Mouse (Mus musculus): ENCODE measurements around the gene Nlk. TPM values are rescaled to one million over a fixed set of nuclear protein-coding genes. Genes with fewer than 3 reads are reported as not detected.

Nlk gene
- polyA plus RNA-seq, 1 experiment from 2014 or later: 18.3 TPM

DNA sequence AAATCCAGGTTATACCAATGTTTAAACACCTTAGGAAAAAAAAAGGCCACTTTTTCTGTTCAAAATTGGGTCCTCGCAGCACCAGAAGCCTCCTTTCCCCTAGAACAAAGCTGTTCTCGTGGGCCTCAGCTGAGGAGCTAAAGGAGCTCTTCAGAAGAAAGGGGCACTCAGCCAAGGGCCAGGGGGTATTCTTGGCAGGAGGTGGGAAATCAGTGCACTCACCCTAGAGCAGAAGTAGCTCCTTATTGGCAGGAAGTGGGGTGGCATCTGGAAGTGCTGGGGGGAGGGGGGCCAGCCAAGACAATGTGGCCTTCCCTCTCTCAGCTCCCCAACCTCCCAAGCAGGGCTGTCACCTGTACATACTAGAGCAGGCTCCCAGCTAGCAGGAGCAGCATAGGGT is 172.3 kb downstream of the Nlk start:
- ATAC-seq (ENCODE audit: low FRiP score, low TSS enrichment): no peak
- Histone ChIP-seq H3K36me3 (ENCODE audit: control insufficient read depth, insufficient read depth, low read length) (peaks cover 93% of the 10 kb centered on the region), H3K27ac (ENCODE audit: low read depth, low read length) (no peak overlapping the region), H3K4me1 (ENCODE audit: control insufficient read depth, insufficient read depth, low read length) (0 out of 2 replicates have a peak, but pooled peaks cover 12% of the 10 kb centered on the region), H3K27me3 (ENCODE audit: control insufficient read depth, insufficient read depth, low read length) (no peaks in the 10 kb centered on the region), H3K9me3 (ENCODE audit: control insufficient read depth, low read length) (no peaks in the 10 kb centered on the region), H3K4me3 (ENCODE audit: low read length) (no peak overlapping the region), H3K9ac (ENCODE audit: low read depth, low read length) (no peak overlapping the region), H3K4me2 (replicated peaks; ENCODE audit: low read depth, low read length) (no peak overlapping the region)
- WGBS: 91% methylated on average over 2 of the region's 2 CpGs

DNA sequence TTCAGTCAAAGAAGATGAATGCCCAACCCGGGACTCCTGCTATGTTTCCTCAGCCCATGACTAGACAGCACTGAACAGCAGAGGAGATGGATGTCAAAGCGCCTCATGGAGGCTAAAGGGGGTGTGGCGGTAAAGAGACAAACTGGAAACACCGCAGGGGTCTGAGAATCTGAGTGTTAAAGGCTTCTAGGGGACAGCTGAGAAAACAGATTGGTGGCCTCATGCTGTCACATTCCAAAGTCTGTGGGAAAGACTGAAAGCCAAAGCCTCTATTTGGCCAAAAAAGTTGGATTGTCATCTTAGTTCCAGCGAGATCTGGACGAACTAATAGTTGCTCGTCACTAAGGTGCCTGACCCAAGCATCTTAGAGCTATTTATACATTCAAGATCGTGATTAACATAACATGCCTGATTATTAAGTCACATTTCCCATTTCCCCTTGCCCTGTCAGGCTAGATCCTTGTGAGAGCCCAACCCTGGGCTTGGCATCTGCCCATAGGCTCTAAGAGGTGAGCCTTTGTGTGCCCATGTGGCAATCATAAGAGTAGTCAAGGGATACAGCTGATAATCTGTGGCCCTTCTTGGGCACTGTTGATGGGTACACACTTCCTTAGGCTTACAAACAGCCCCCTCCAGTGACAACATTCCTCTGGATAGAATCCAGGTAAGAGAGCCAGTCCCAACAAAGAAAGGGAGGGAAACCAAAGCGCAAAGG is 173.8 kb downstream of the Nlk start:
- H3K9me3 ChIP-seq (ENCODE audit: control insufficient read depth, low read length): no peaks in the 10 kb centered on the region
- H3K27me3 ChIP-seq (ENCODE audit: control insufficient read depth, insufficient read depth, low read length): no peaks in the 10 kb centered on the region
- H3K4me2 ChIP-seq (replicated peaks; ENCODE audit: low read depth, low read length): no peak overlapping the region
- no peak overlapping the region for H3K9ac ChIP-seq (ENCODE audit: low read depth, low read length)
- 86% methylated on average over 9 of the region's 9 CpGs for WGBS
- peaks cover 93% of the 10 kb centered on the region for H3K36me3 ChIP-seq (ENCODE audit: control insufficient read depth, insufficient read depth, low read length)
- no peak overlapping the region for H3K27ac ChIP-seq (ENCODE audit: low read depth, low read length)
- no peaks in the 10 kb centered on the region for H3K4me1 ChIP-seq (ENCODE audit: control insufficient read depth, insufficient read depth, low read length)
- no peak overlapping the region for H3K4me3 ChIP-seq (ENCODE audit: low read length)
- no peak for ATAC-seq (ENCODE audit: low FRiP score, low TSS enrichment)

DNA sequence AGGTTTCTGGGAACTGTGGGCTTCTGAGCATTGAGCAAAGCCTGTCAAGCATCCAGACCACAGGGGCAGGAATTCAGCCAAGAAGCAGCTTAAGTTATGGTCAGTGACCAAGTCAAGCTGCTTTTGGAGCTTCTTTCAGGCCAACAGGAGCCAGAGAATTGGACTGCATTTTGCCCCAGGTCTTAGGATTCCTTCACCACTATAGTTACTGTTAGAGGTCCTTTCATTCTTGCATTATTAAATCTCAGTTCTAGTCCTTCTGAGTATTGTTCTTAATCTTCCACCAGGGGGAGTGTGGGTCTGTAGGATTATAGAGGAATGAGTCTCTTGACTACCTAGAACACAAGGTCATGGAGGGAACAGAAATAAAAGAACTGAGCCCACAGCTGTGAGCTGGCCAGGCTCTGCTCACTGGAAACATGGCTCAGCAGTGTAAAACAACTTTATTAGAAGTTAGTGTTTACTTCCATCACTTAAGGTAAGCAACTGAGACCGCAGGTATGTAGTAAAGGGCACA is 174.6 kb downstream of the Nlk start:
- Histone ChIP-seq H3K9me3 (ENCODE audit: control insufficient read depth, low read length) (no peaks in the 10 kb centered on the region), H3K4me1 (ENCODE audit: control insufficient read depth, insufficient read depth, low read length) (no peaks in the 10 kb centered on the region), H3K4me3 (ENCODE audit: low read length) (no peak overlapping the region), H3K27ac (ENCODE audit: low read depth, low read length) (no peak overlapping the region), H3K36me3 (ENCODE audit: control insufficient read depth, insufficient read depth, low read length) (peaks cover 94% of the 10 kb centered on the region), H3K9ac (ENCODE audit: low read depth, low read length) (no peak overlapping the region), H3K27me3 (ENCODE audit: control insufficient read depth, insufficient read depth, low read length) (no peaks in the 10 kb centered on the region), H3K4me2 (replicated peaks; ENCODE audit: low read depth, low read length) (no peak overlapping the region)
- ATAC-seq (ENCODE audit: low FRiP score, low TSS enrichment): no peak
- WGBS: 91% methylated on average over 1 of the region's 1 CpGs

DNA sequence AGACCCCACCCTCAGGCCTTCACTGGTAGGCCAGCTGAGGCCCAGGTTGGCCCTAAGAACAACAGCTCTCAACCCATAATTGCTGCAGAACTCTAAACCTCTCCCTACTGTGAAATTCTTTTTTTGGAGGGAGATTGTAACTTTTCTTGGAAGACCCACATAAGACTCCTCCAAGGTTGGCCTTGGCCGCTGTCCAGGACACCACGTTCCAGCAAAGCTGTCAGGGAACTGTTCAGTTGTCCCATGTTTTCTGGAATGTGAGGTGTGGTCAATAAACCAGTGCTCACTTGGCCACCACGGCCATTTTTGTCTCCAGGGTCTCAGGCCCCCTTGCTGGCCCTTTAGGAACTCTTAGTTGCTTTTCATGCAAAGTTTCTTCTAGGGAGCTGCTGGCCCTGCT is 175.3 kb downstream of the Nlk start:
- Histone ChIP-seq H3K27me3 (ENCODE audit: control insufficient read depth, insufficient read depth, low read length) (no peaks in the 10 kb centered on the region), H3K9ac (ENCODE audit: low read depth, low read length) (no peak overlapping the region), H3K9me3 (ENCODE audit: control insufficient read depth, low read length) (no peaks in the 10 kb centered on the region), H3K4me2 (replicated peaks; ENCODE audit: low read depth, low read length) (no peak overlapping the region), H3K27ac (ENCODE audit: low read depth, low read length) (no peak overlapping the region), H3K4me3 (ENCODE audit: low read length) (no peak overlapping the region), H3K36me3 (ENCODE audit: control insufficient read depth, insufficient read depth, low read length) (peaks cover 90% of the 10 kb centered on the region), H3K4me1 (ENCODE audit: control insufficient read depth, insufficient read depth, low read length) (no peaks in the 10 kb centered on the region)
- WGBS: 88% methylated on average over 3 of the region's 3 CpGs
- no peak for ATAC-seq (ENCODE audit: low FRiP score, low TSS enrichment)

DNA sequence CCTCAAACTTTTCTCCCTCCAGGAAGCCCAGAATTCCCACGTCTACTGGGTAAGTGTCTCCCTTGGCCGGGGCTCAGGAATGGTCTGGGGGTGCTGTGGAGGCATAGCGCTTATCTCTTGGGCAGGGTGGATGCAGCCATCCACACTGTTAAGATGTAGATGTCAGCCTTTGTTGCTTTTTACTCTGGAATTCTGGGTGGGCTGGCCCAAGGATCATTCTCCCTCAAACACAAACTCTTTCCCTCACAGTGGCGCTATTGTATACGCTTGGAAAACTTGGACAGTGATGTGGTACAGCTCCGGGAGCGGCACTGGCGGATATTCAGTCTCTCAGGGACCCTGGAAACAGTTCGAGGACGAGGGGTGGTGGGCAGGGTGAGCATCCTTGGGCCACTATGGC is 178.2 kb downstream of the Nlk start:
- no peaks in the 10 kb centered on the region for H3K27me3 ChIP-seq (ENCODE audit: control insufficient read depth, insufficient read depth, low read length)
- WGBS: 92% methylated on average over 10 of the region's 10 CpGs
- H3K27ac ChIP-seq (ENCODE audit: low read depth, low read length): no peak overlapping the region
- no peak overlapping the region for H3K4me2 ChIP-seq (replicated peaks; ENCODE audit: low read depth, low read length)
- no peaks in the 10 kb centered on the region for H3K4me1 ChIP-seq (ENCODE audit: control insufficient read depth, insufficient read depth, low read length)
- H3K9ac ChIP-seq (ENCODE audit: low read depth, low read length): no peak overlapping the region
- H3K36me3 ChIP-seq (ENCODE audit: control insufficient read depth, insufficient read depth, low read length): peaks cover 85% of the 10 kb centered on the region
- ATAC-seq (ENCODE audit: low FRiP score, low TSS enrichment): no peak
- H3K9me3 ChIP-seq (ENCODE audit: control insufficient read depth, low read length): no peaks in the 10 kb centered on the region
- H3K4me3 ChIP-seq (ENCODE audit: low read length): no peak overlapping the region

Other genes starting within 250 kb of the Nlk start
- gene Slc46a1, start 231.7 kb downstream of the Nlk start, polyA plus RNA-seq (2014; fragmentation: Nextera tagmentation; extraction: Ambion mirVana): 13.1 and 18.5 TPM in 2 replicates
- 1.4 and 1.7 TPM in 2 replicates for gene Sarm1, start 199.6 kb downstream of the Nlk start, polyA plus RNA-seq (2014; fragmentation: Nextera tagmentation; extraction: Ambion mirVana)
- gene Vtn, start 198.3 kb downstream of the Nlk start, polyA plus RNA-seq (2014; fragmentation: Nextera tagmentation; extraction: Ambion mirVana): 0.73 and 0.84 TPM in 2 replicates
- not detected in 2 replicates for gene Sebox, start 193.9 kb downstream of the Nlk start, polyA plus RNA-seq (2014; fragmentation: Nextera tagmentation; extraction: Ambion mirVana)
- 61.2 and 63.6 TPM in 2 replicates for gene Tmem199, start 185.2 kb downstream of the Nlk start, polyA plus RNA-seq (2014; fragmentation: Nextera tagmentation; extraction: Ambion mirVana)
- 122 and 161 TPM in 2 replicates for gene Poldip2, start 185.2 kb downstream of the Nlk start, polyA plus RNA-seq (2014; fragmentation: Nextera tagmentation; extraction: Ambion mirVana)
- 77.1 and 88.9 TPM in 2 replicates for gene Tnfaip1, start 161.0 kb downstream of the Nlk start, polyA plus RNA-seq (2014; fragmentation: Nextera tagmentation; extraction: Ambion mirVana)
- gene Ift20, start 161.0 kb downstream of the Nlk start, polyA plus RNA-seq (2014; fragmentation: Nextera tagmentation; extraction: Ambion mirVana): 125 and 126 TPM in 2 replicates
- gene Tmem97, start 146.6 kb downstream of the Nlk start, polyA plus RNA-seq (2014; fragmentation: Nextera tagmentation; extraction: Ambion mirVana): 91.1 and 103 TPM in 2 replicates
- gene Ccnq, start 54.4 kb upstream of the Nlk start, polyA plus RNA-seq (2014; fragmentation: Nextera tagmentation; extraction: Ambion mirVana): 47.8 and 50.8 TPM in 2 replicates
- 23.3 and 25.5 TPM in 2 replicates for gene Lyrm9, start 129.2 kb upstream of the Nlk start, polyA plus RNA-seq (2014; fragmentation: Nextera tagmentation; extraction: Ambion mirVana)
- 1.1 and 1.7 TPM in 2 replicates for gene Nos2, start 223.4 kb upstream of the Nlk start, polyA plus RNA-seq (2014; fragmentation: Nextera tagmentation; extraction: Ambion mirVana)

Measured in kidney, embryonic 14.5 days (tissue).